Mouse (Mus musculus): ENCODE measurements around the gene M1ap.
A peak's percentile ranks its signal among the peaks of the same experiment; 100 is the strongest.

DNA sequence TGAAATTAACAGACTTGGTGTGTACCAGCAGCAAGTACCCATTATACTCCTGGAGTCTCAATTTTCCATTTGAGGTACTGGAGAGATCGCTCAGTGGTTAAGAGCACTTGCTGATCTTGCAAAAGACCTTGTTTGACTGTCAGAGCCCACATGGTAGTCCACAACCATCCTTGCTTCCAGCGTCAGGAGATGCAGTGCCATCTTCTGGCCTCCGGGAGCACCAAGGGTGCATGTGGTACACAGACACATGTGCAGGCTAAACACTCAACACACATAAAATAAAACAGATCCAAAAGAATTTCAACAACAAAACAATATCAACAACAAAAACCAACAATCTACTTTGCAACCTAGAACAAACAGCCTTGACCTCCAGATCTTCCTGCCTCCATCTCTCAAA, 21.7 kb upstream of the M1ap start:
- TF ChIP-seq POLR2A (IDR thresholded peaks at IDR 0.05; ENCODE audit: low read depth, low read length) (no peak), CTCF (IDR thresholded peaks at IDR 0.05; ENCODE audit: borderline replicate concordance, insufficient read depth, low read length) (peak; percentile 36; the same call in 1 of the 2 replicates)

All from embryonic fibroblast, embryonic 13.5 days (primary cell).